Mouse (Mus musculus): Measurements from ENCODE around the gene Rbbp4. TPM values are rescaled to one million over a fixed set of nuclear protein-coding genes. Genes with fewer than 3 reads are reported as not detected.

Rbbp4 gene
- polyA plus RNA-seq, 1 experiment from 2014 or later = 522 TPM

- Histone ChIP-seq H3K36me3 (peaks cover 73% of the 10 kb centered on the region), H3K27me3 (no peaks in the 10 kb centered on the region), H3K4me3 (no peak overlapping the region), H3K4me2 (replicated peaks) (no peak overlapping the region), H3K9ac (no peak overlapping the region), H3K27ac (no peak overlapping the region), H3K4me1 (no peaks in the 10 kb centered on the region), H3K9me3 (no peaks in the 10 kb centered on the region)
- WGBS = 89% methylated on average over 1 of the region's 1 CpGs
- no peak for ATAC-seq (ENCODE audit: insufficient number of reproducible peaks, insufficient read depth, low FRiP score, low TSS enrichment)
Measured at GRCm38 (mm10) chr4:129320876-129321275, 14.3 kb downstream of the Rbbp4 start.

- Histone ChIP-seq H3K27ac (no peak overlapping the region), H3K4me1 (no peaks in the 10 kb centered on the region), H3K9ac (no peak overlapping the region), H3K4me2 (replicated peaks) (no peak overlapping the region), H3K4me3 (no peak overlapping the region), H3K27me3 (no peaks in the 10 kb centered on the region), H3K9me3 (no peaks in the 10 kb centered on the region), H3K36me3 (peaks cover 86% of the 10 kb centered on the region)
- ATAC-seq (ENCODE audit: insufficient number of reproducible peaks, insufficient read depth, low FRiP score, low TSS enrichment) = no peak
- 88% methylated on average over 3 of the region's 3 CpGs for WGBS
Measured at GRCm38 (mm10) chr4:129313886-129314285, 21.3 kb downstream of the Rbbp4 start.

- WGBS = 95% methylated on average over 1 of the region's 1 CpGs
- Histone ChIP-seq H3K9me3 (no peaks in the 10 kb centered on the region), H3K36me3 (peaks cover 63% of the 10 kb centered on the region)
Measured at GRCm38 (mm10) chr4:129307936-129308335, 27.2 kb downstream of the Rbbp4 start.

GRCm38 (mm10) chr4:129304306-129304705, 30.9 kb downstream of the Rbbp4 start:
- Histone ChIP-seq H3K9me3 (peaks cover 8% of the 10 kb centered on the region), H3K9ac (no peak overlapping the region), H3K4me3 (no peak overlapping the region), H3K27me3 (no peaks in the 10 kb centered on the region), H3K36me3 (peaks cover 34% of the 10 kb centered on the region), H3K4me2 (replicated peaks) (no peak overlapping the region), H3K4me1 (peaks cover 2% of the 10 kb centered on the region; the same call in 1 of the 2 replicates), H3K27ac (no peak overlapping the region)
- WGBS = 62% methylated on average over 1 of the region's 1 CpGs
- ATAC-seq (ENCODE audit: insufficient number of reproducible peaks, insufficient read depth, low FRiP score, low TSS enrichment) = no peak

More at GRCm38 (mm10) chr4:129307936-129308335, 27.2 kb downstream of the Rbbp4 start:
- Histone ChIP-seq H3K4me2 (replicated peaks) (no peak overlapping the region), H3K4me3 (no peak overlapping the region), H3K9ac (no peak overlapping the region), H3K27ac (no peak overlapping the region), H3K4me1 (no peaks in the 10 kb centered on the region; the same call in 1 of the 2 replicates), H3K27me3 (no peaks in the 10 kb centered on the region)
- no peak for ATAC-seq (ENCODE audit: insufficient number of reproducible peaks, insufficient read depth, low FRiP score, low TSS enrichment)

GRCm38 (mm10) chr4:129303816-129304215, 31.4 kb downstream of the Rbbp4 start:
- H3K4me3 ChIP-seq = no peak overlapping the region
- peaks cover 8% of the 10 kb centered on the region for H3K9me3 ChIP-seq
- H3K27ac ChIP-seq = no peak overlapping the region
- ATAC-seq (ENCODE audit: insufficient number of reproducible peaks, insufficient read depth, low FRiP score, low TSS enrichment) = no peak
- H3K36me3 ChIP-seq = peaks cover 30% of the 10 kb centered on the region
- H3K4me2 ChIP-seq (replicated peaks) = no peak overlapping the region
- 81% methylated on average over 9 of the region's 9 CpGs for WGBS
- H3K4me1 ChIP-seq = peaks cover 7% of the 10 kb centered on the region; the same call in 1 of the 2 replicates
- no peak overlapping the region for H3K9ac ChIP-seq
- no peaks in the 10 kb centered on the region for H3K27me3 ChIP-seq

GRCm38 (mm10) chr4:129303401-129303800, 31.8 kb downstream of the Rbbp4 start:
- 50% methylated on average over 5 of the region's 5 CpGs for WGBS
- ATAC-seq (ENCODE audit: insufficient number of reproducible peaks, insufficient read depth, low FRiP score, low TSS enrichment) = no peak
- peaks cover 8% of the 10 kb centered on the region; the same call in 1 of the 2 replicates for H3K4me1 ChIP-seq
- H3K4me3 ChIP-seq = no peak overlapping the region
- H3K27me3 ChIP-seq = no peaks in the 10 kb centered on the region
- no peak overlapping the region for H3K4me2 ChIP-seq (replicated peaks)
- H3K9ac ChIP-seq = no peak overlapping the region
- H3K9me3 ChIP-seq = peaks cover 8% of the 10 kb centered on the region
- peaks cover 26% of the 10 kb centered on the region for H3K36me3 ChIP-seq
- no peak overlapping the region for H3K27ac ChIP-seq

- 0 out of 2 replicates have a peak, but pooled peaks cover 3% of the 10 kb centered on the region for H3K27me3 ChIP-seq
- 44% methylated on average over 10 of the region's 10 CpGs for WGBS
- ATAC-seq (ENCODE audit: insufficient number of reproducible peaks, insufficient read depth, low FRiP score, low TSS enrichment) = no peak
- H3K9ac ChIP-seq = no peak overlapping the region
- H3K27ac ChIP-seq = no peak overlapping the region
- no peak overlapping the region for H3K4me3 ChIP-seq
- H3K36me3 ChIP-seq = no peaks in the 10 kb centered on the region
- H3K4me1 ChIP-seq = peaks cover 8% of the 10 kb centered on the region; the same call in 1 of the 2 replicates
- peaks cover 8% of the 10 kb centered on the region for H3K9me3 ChIP-seq
- no peak overlapping the region for H3K4me2 ChIP-seq (replicated peaks)
Measured at GRCm38 (mm10) chr4:129299121-129299520, 36.0 kb downstream of the Rbbp4 start.

GRCm38 (mm10) chr4:129297724-129298123, 37.4 kb downstream of the Rbbp4 start:
- Histone ChIP-seq H3K27ac (0 out of 2 replicates have a peak overlapping the region, but pooled peaks have one; percentile 14), H3K4me3 (no peak overlapping the region), H3K4me1 (peaks cover 13% of the 10 kb centered on the region; the same call in 1 of the 2 replicates), H3K9ac (no peak overlapping the region), H3K27me3 (peaks cover 11% of the 10 kb centered on the region; the same call in 1 of the 2 replicates), H3K36me3 (no peaks in the 10 kb centered on the region), H3K9me3 (peaks cover 8% of the 10 kb centered on the region), H3K4me2 (replicated peaks) (no peak overlapping the region)
- no peak for ATAC-seq (ENCODE audit: insufficient number of reproducible peaks, insufficient read depth, low FRiP score, low TSS enrichment)
- 89% methylated on average over 4 of the region's 4 CpGs for WGBS

GRCm38 (mm10) chr4:129296066-129296465, 39.1 kb downstream of the Rbbp4 start:
- Histone ChIP-seq H3K9ac (no peak overlapping the region), H3K27ac (no peak overlapping the region), H3K9me3 (peaks cover under 1% of the 10 kb centered on the region; the same call in 1 of the 2 replicates), H3K36me3 (no peaks in the 10 kb centered on the region), H3K4me1 (peaks cover 13% of the 10 kb centered on the region; the same call in 1 of the 2 replicates), H3K27me3 (peaks cover 11% of the 10 kb centered on the region; the same call in 1 of the 2 replicates), H3K4me2 (replicated peaks) (no peak overlapping the region), H3K4me3 (no peak overlapping the region)
- ATAC-seq (ENCODE audit: insufficient number of reproducible peaks, insufficient read depth, low FRiP score, low TSS enrichment) = no peak
- 84% methylated on average over 7 of the region's 7 CpGs for WGBS

GRCm38 (mm10) chr4:129295188-129295587, 40.0 kb downstream of the Rbbp4 start:
- WGBS = 69% methylated on average over 2 of the region's 2 CpGs
- Histone ChIP-seq H3K4me1 (peaks cover 13% of the 10 kb centered on the region; the same call in 1 of the 2 replicates), H3K4me2 (replicated peaks) (no peak overlapping the region), H3K9me3 (no peaks in the 10 kb centered on the region), H3K27ac (no peak overlapping the region), H3K27me3 (peaks cover 11% of the 10 kb centered on the region; the same call in 1 of the 2 replicates), H3K36me3 (no peaks in the 10 kb centered on the region), H3K4me3 (no peak overlapping the region), H3K9ac (no peak overlapping the region)
- no peak for ATAC-seq (ENCODE audit: insufficient number of reproducible peaks, insufficient read depth, low FRiP score, low TSS enrichment)

- peak overlapping the region; percentile 28; the same call in 1 of the 2 replicates for H3K9ac ChIP-seq
- peaks cover 6% of the 10 kb centered on the region; the same call in 1 of the 2 replicates for H3K4me1 ChIP-seq
- H3K36me3 ChIP-seq = no peaks in the 10 kb centered on the region
- H3K27me3 ChIP-seq = peaks cover 11% of the 10 kb centered on the region; the same call in 1 of the 2 replicates
- H3K9me3 ChIP-seq = no peaks in the 10 kb centered on the region
- no peak overlapping the region for H3K27ac ChIP-seq
- no peak for ATAC-seq (ENCODE audit: insufficient number of reproducible peaks, insufficient read depth, low FRiP score, low TSS enrichment)
- no peak overlapping the region for H3K4me3 ChIP-seq
- peak overlapping the region; percentile 33 for H3K4me2 ChIP-seq (replicated peaks)
- 18% methylated on average over 16 of the region's 16 CpGs for WGBS
Measured at GRCm38 (mm10) chr4:129293702-129294101, 41.5 kb downstream of the Rbbp4 start.

- Histone ChIP-seq H3K9ac (no peak overlapping the region), H3K9me3 (no peaks in the 10 kb centered on the region), H3K27me3 (peaks cover 17% of the 10 kb centered on the region; the same call in 1 of the 2 replicates), H3K4me1 (peaks cover 7% of the 10 kb centered on the region), H3K36me3 (no peaks in the 10 kb centered on the region), H3K4me3 (no peak overlapping the region), H3K4me2 (replicated peaks) (no peak overlapping the region), H3K27ac (no peak overlapping the region)
- WGBS = 62% methylated on average over 7 of the region's 7 CpGs
- no peak for ATAC-seq (ENCODE audit: insufficient number of reproducible peaks, insufficient read depth, low FRiP score, low TSS enrichment)
Measured at GRCm38 (mm10) chr4:129292831-129293230, 42.3 kb downstream of the Rbbp4 start.
